Mouse (Mus musculus) kidney, embryonic 14.5 days (tissue): Measurements from ENCODE around the gene Snx12. TPM values are rescaled to one million over a fixed set of nuclear protein-coding genes. Genes with fewer than 3 reads are reported as not detected.

Experiments used
- ATAC-seq: fragments of 200-750 bp; cut with Nextera tagmentation; 2 replicates; pipeline ENCODE4 v1.8.0; 2017; ENCODE audit warnings: moderate number of reproducible peaks, mild to moderate bottlenecking, moderate TSS enrichment, moderate library complexity; ENCODE audit not compliant: low FRiP score, low TSS enrichment
- H3K27ac ChIP-seq: fragments of 300-500 bp; sonication (generic); 2 replicates; pipeline ENCODE4 v1.5.1; 2014; ENCODE audit warnings: low read depth, mild to moderate bottlenecking, low read length, moderate library complexity, mixed read lengths
- H3K27me3 ChIP-seq: fragments of 300-500 bp; sonication (generic); 2 replicates; pipeline ENCODE4 v1.6.1; 2014; ENCODE audit warnings: mild to moderate bottlenecking, low read length; ENCODE audit not compliant: control insufficient read depth, insufficient read depth
- H3K36me3 ChIP-seq: fragments of 300-500 bp; sonication (generic); 2 replicates; pipeline ENCODE4 v1.6.1; 2014; ENCODE audit warnings: low read length, mixed read lengths; ENCODE audit not compliant: control insufficient read depth, insufficient read depth
- H3K4me1 ChIP-seq: fragments of 300-500 bp; sonication (generic); 2 replicates; pipeline ENCODE4 v1.6.1; 2014; ENCODE audit warnings: low read length, mixed read lengths; ENCODE audit not compliant: control insufficient read depth, insufficient read depth
- H3K4me2 ChIP-seq: fragments of 300-500 bp; sonication (generic); replicated peaks from 2 replicates; pipeline ENCODE4 v1.6.1; 2014; ENCODE audit warnings: low read depth, mild to moderate bottlenecking, low read length
- H3K4me3 ChIP-seq: fragments of 300-500 bp; sonication (generic); 2 replicates; pipeline ENCODE4 v1.5.1; 2014; ENCODE audit warnings: mild to moderate bottlenecking, low read length
- H3K9ac ChIP-seq: fragments of 300-500 bp; sonication (generic); 2 replicates; pipeline ENCODE4 v1.6.1; 2014; ENCODE audit warnings: low read depth, mild to moderate bottlenecking, low read length, moderate library complexity
- H3K9me3 ChIP-seq: fragments of 300-500 bp; sonication (generic); 2 replicates; pipeline ENCODE4 v1.6.1; 2016; ENCODE audit warnings: low read length; ENCODE audit not compliant: control insufficient read depth
- WGBS: fragments of 180-500 bp; shearing (Covaris S2); extraction: QIAGEN DNeasy Blood & Tissue Kit; methylation state at CpG from one replicate; pipeline ENCODE4 v1.1.7; 2014; 5-methylcytosine and 5-hydroxymethylcytosine counted together
- polyA plus RNA-seq: library from polyadenylated mRNA; unstranded; fragments of >200 nt; fragmentation: Nextera tagmentation; extraction: Ambion mirVana; gene quantifications from 2 replicates; pipeline ENCODE4 v1.2.1, GENCODE M21; 2014

Gene Snx12
- polyA plus RNA-seq, 1 experiment from 2014 or later = 43.1 TPM

GRCm38 (mm10) chrX:101254740-101255139, 32.4 kb upstream of the Snx12 start:
- H3K27me3 ChIP-seq = no peaks in the 10 kb centered on the region
- WGBS = 15% methylated on average over 26 of the region's 26 CpGs
- no peak; the same call in 1 of the 2 replicates for ATAC-seq
- no peak overlapping the region for H3K27ac ChIP-seq
- peak overlapping the region; percentile 70 for H3K9ac ChIP-seq
- H3K36me3 ChIP-seq = peaks cover 5% of the 10 kb centered on the region; the same call in 1 of the 2 replicates
- H3K4me2 ChIP-seq = peak overlapping the region; percentile 60
- peak overlapping the region; percentile 53 for H3K4me3 ChIP-seq
- H3K9me3 ChIP-seq = no peaks in the 10 kb centered on the region; the same call in 1 of the 2 replicates
- H3K4me1 ChIP-seq = no peaks in the 10 kb centered on the region

- peaks cover 5% of the 10 kb centered on the region; the same call in 1 of the 2 replicates for H3K36me3 ChIP-seq
- WGBS = 26% methylated on average over 47 of the region's 47 CpGs
- peak; percentile 90 for ATAC-seq
- H3K9me3 ChIP-seq = no peaks in the 10 kb centered on the region; the same call in 1 of the 2 replicates
- peak within 1 kb of the TSS; percentile 60 for H3K4me2 ChIP-seq
- no peaks in the 10 kb centered on the region for H3K4me1 ChIP-seq
- H3K27ac ChIP-seq = peak within 1 kb of the TSS; percentile 42; the same call in 1 of the 2 replicates
- H3K27me3 ChIP-seq = no peaks in the 10 kb centered on the region
- peak within 1 kb of the TSS; percentile 53 for H3K4me3 ChIP-seq
- peak within 1 kb of the TSS; percentile 70 for H3K9ac ChIP-seq
Observed at GRCm38 (mm10) chrX:101253952-101254729, 31.8 kb upstream of the Snx12 start, which contains the start of gene Foxo4. Gene Foxo4 (plus strand): TSS chrX:101254528.

GRCm38 (mm10) chrX:101245011-101245410, 22.6 kb upstream of the Snx12 start:
- WGBS = 24% methylated on average over 1 of the region's 1 CpGs
- no peaks in the 10 kb centered on the region for H3K4me1 ChIP-seq
- no peak overlapping the region for H3K27ac ChIP-seq
- ATAC-seq = no peak
- H3K9ac ChIP-seq = no peak overlapping the region
- H3K36me3 ChIP-seq = no peaks in the 10 kb centered on the region
- no peak overlapping the region for H3K4me3 ChIP-seq
- no peaks in the 10 kb centered on the region for H3K9me3 ChIP-seq
- no peaks in the 10 kb centered on the region for H3K27me3 ChIP-seq
- no peak overlapping the region for H3K4me2 ChIP-seq

GRCm38 (mm10) chrX:101222796-101223162, 416 bp upstream of the Snx12 start:
- Histone ChIP-seq H3K9ac (no peak overlapping the region), H3K9me3 (no peaks in the 10 kb centered on the region), H3K4me1 (no peaks in the 10 kb centered on the region), H3K4me3 (peak overlapping the region; percentile 57), H3K4me2 (peak overlapping the region; percentile 36), H3K27ac (no peak overlapping the region), H3K36me3 (no peaks in the 10 kb centered on the region; the same call in 1 of the 2 replicates), H3K27me3 (no peaks in the 10 kb centered on the region)
- ATAC-seq = no peak; the same call in 1 of the 2 replicates
- WGBS = 36% methylated on average over 7 of the region's 7 CpGs

GRCm38 (mm10) chrX:101189285-101189684, 33.1 kb downstream of the Snx12 start:
- Histone ChIP-seq H3K4me3 (no peak overlapping the region), H3K27me3 (no peaks in the 10 kb centered on the region; the same call in 1 of the 2 replicates), H3K36me3 (no peaks in the 10 kb centered on the region), H3K9ac (no peak overlapping the region), H3K4me2 (no peak overlapping the region), H3K4me1 (no peaks in the 10 kb centered on the region), H3K9me3 (no peaks in the 10 kb centered on the region), H3K27ac (no peak overlapping the region)
- 89% methylated on average over 3 of the region's 3 CpGs for WGBS
- ATAC-seq = no peak

- Histone ChIP-seq H3K27me3 (no peaks in the 10 kb centered on the region; the same call in 1 of the 2 replicates), H3K4me1 (no peaks in the 10 kb centered on the region), H3K9ac (no peak overlapping the region), H3K9me3 (no peaks in the 10 kb centered on the region), H3K27ac (no peak overlapping the region), H3K4me3 (no peak overlapping the region), H3K36me3 (no peaks in the 10 kb centered on the region), H3K4me2 (no peak overlapping the region)
- no peak for ATAC-seq
- 81% methylated on average over 1 of the region's 1 CpGs for WGBS
Observed at GRCm38 (mm10) chrX:101187647-101188046, 34.7 kb downstream of the Snx12 start.

GRCm38 (mm10) chrX:101173388-101173787, 49.0 kb downstream of the Snx12 start:
- no peaks in the 10 kb centered on the region for H3K27me3 ChIP-seq
- no peak overlapping the region for H3K9ac ChIP-seq
- no peak overlapping the region for H3K4me3 ChIP-seq
- no peak for ATAC-seq
- no peaks in the 10 kb centered on the region for H3K9me3 ChIP-seq
- 74% methylated on average over 1 of the region's 1 CpGs for WGBS
- H3K4me1 ChIP-seq = no peaks in the 10 kb centered on the region
- H3K27ac ChIP-seq = no peak overlapping the region
- no peak overlapping the region for H3K4me2 ChIP-seq
- H3K36me3 ChIP-seq = no peaks in the 10 kb centered on the region

GRCm38 (mm10) chrX:101168425-101168824, 53.9 kb downstream of the Snx12 start:
- H3K36me3 ChIP-seq = no peaks in the 10 kb centered on the region
- H3K27me3 ChIP-seq = no peaks in the 10 kb centered on the region
- 74% methylated on average over 2 of the region's 2 CpGs for WGBS
- ATAC-seq = no peak
- H3K4me1 ChIP-seq = no peaks in the 10 kb centered on the region
- no peak overlapping the region for H3K4me3 ChIP-seq
- H3K27ac ChIP-seq = no peak overlapping the region
- no peak overlapping the region for H3K4me2 ChIP-seq
- H3K9me3 ChIP-seq = no peaks in the 10 kb centered on the region
- H3K9ac ChIP-seq = no peak overlapping the region

GRCm38 (mm10) chrX:101163739-101164138, 58.6 kb downstream of the Snx12 start:
- no peak overlapping the region for H3K4me3 ChIP-seq
- H3K9me3 ChIP-seq = no peaks in the 10 kb centered on the region
- no peak overlapping the region for H3K9ac ChIP-seq
- H3K4me1 ChIP-seq = no peaks in the 10 kb centered on the region
- no peaks in the 10 kb centered on the region for H3K36me3 ChIP-seq
- no peaks in the 10 kb centered on the region; the same call in 1 of the 2 replicates for H3K27me3 ChIP-seq
- H3K4me2 ChIP-seq = no peak overlapping the region
- H3K27ac ChIP-seq = no peak overlapping the region
- WGBS = 75% methylated on average over 2 of the region's 2 CpGs
- ATAC-seq = no peak
